10 mouse cellular contexts compared by ENCODE assay signal in genomic region chr4:46554295-46555069, GRCm38 (mm10). TPM values are rescaled to one million over a fixed set of nuclear protein-coding genes. Genes with fewer than 3 reads are reported as not detected.
A peak's percentile ranks its signal among the peaks of the same experiment; 100 is the strongest.
DNase-seq lines count a peak whose midpoint lies in the region; ATAC-seq and TF ChIP-seq lines count a peak whose summit lies in the region.
"Had no signal": no experiment of that assay in that cellular context is flagged by ENCODE, and none has a peak within 500 bp of the region (broad histone marks: within the 10 kb centered on the region; RNA-seq: fewer than 3 reads in every experiment).

No protein-coding gene starts in this region.

- no peaks in the 10 kb centered on the region for H3K36me3 ChIP-seq in stomach, postnatal 0 days (ENCODE audit: control insufficient read depth, insufficient read depth, low read length)
- no peaks in the 10 kb centered on the region for H3K36me3 ChIP-seq in midbrain, embryonic 15.5 days (replicated peaks)

- no peak overlapping the region for H3K4me3 ChIP-seq in stomach, postnatal 0 days (ENCODE audit: low read depth, low read length)
- H3K4me3 ChIP-seq in midbrain, embryonic 15.5 days, result no peak overlapping the region

- H3K27me3 ChIP-seq in stomach, postnatal 0 days (ENCODE audit: control insufficient read depth, insufficient read depth, low read length), result no peaks in the 10 kb centered on the region
- H3K27me3 ChIP-seq in midbrain, embryonic 15.5 days (replicated peaks), result no peaks in the 10 kb centered on the region
- H3K27me3 ChIP-seq: Patski had no signal

- TF ChIP-seq EP300 in stomach, postnatal 0 days (optimal IDR thresholded peaks at IDR 0.05), result no peak

- H3K4me1 ChIP-seq in stomach, postnatal 0 days (replicated peaks; ENCODE audit: control insufficient read depth, insufficient read depth), result 0 out of 2 replicates have a peak, but pooled peaks cover 2% of the 10 kb centered on the region
- H3K4me1 ChIP-seq in midbrain, embryonic 15.5 days, result 0 out of 2 replicates have a peak, but pooled peaks cover 3% of the 10 kb centered on the region

- DNase-seq in layer of hippocampus, adult 11-12 months (ENCODE audit: low spot score), result peak; percentile 49
- DNase-seq in layer of hippocampus, adult 18-20 months (ENCODE audit: low spot score in 2 of 2), result no peak
- peak; percentile 71 for DNase-seq in lung, postnatal 36 days
- no peak for DNase-seq in stomach, postnatal 0 days (ENCODE audit: low spot score)
- no peak for DNase-seq in yolk sac, embryonic 10.5 days (ENCODE audit: low spot score)
- DNase-seq in urinary bladder, postnatal 25 days (ENCODE audit: low spot score), result no peak
- DNase-seq: midbrain, embryonic 14.5 days had no signal

- H3K9me3 ChIP-seq in stomach, postnatal 0 days (ENCODE audit: control insufficient read depth, low read length), result no peaks in the 10 kb centered on the region
- H3K9me3 ChIP-seq in midbrain, embryonic 15.5 days, result no peaks in the 10 kb centered on the region

- peak overlapping the region; percentile 80 for H3K27ac ChIP-seq in stomach, postnatal 0 days (replicated peaks)
- no peak overlapping the region for H3K27ac ChIP-seq in midbrain, embryonic 15.5 days

- H3K4me2 ChIP-seq in stomach, postnatal 0 days (replicated peaks; ENCODE audit: low read depth), result no peak overlapping the region
- no peak overlapping the region for H3K4me2 ChIP-seq in midbrain, embryonic 15.5 days

- peak overlapping the region; percentile 23; the same call in 1 of the 2 replicates for H3K9ac ChIP-seq in stomach, postnatal 0 days (ENCODE audit: low read length)
- no peak overlapping the region for H3K9ac ChIP-seq in midbrain, embryonic 15.5 days

- 61% methylated on average over 10 of the region's 10 CpGs for WGBS in stomach, postnatal 0 days
- 82% methylated on average over 10 of the region's 10 CpGs for WGBS in midbrain, embryonic 15.5 days

- TF ChIP-seq CTCF in stomach, postnatal 0 days (IDR thresholded peaks at IDR 0.05; ENCODE audit: low read depth), result no peak

- peak; percentile 54 to 63 for ATAC-seq in hematopoietic stem cell, adult 5-6 weeks (replicated peaks in 1 of 2; ENCODE audit: insufficient read depth in 1 of 2, low FRiP score in 2 of 2, low TSS enrichment in 1 of 2, low read depth in 1 of 2, poor library complexity in 2 of 2, severe bottlenecking in 2 of 2)
- peak; percentile 13 for ATAC-seq in stomach, postnatal 0 days (ENCODE audit: low FRiP score, low TSS enrichment)
- no peak for ATAC-seq in midbrain, embryonic 15.5 days (replicated peaks)
- ATAC-seq: Patski had no signal

RNA-seq across cellular contexts. Expression of gene Trim14, which starts 18.5 kb away (rescaled TPM):
- total RNA-seq in layer of hippocampus, adult 18-20 months (2021), result 1 to 10 TPM in 1 of 2 experiments, under 1 TPM in 1; 0.67 to 1.4 TPM
- total RNA-seq in hematopoietic stem cell, adult 5-6 weeks (2017), result 17.7 and 43.5 TPM in 2 replicates
- polyA plus RNA-seq in stomach, postnatal 0 days (2015; fragmentation: Nextera tagmentation; extraction: Ambion mirVana), result 4.0 and 4.5 TPM in 2 replicates
- 0.82 and 1.1 TPM in 2 replicates for polyA plus RNA-seq in midbrain, embryonic 15.5 days (2015; fragmentation: Nextera tagmentation; extraction: Ambion mirVana)

RNA-seq across cellular contexts. Expression of gene Coro2a, which starts 47.5 kb away (rescaled TPM):
- 10 to 100 TPM; 14.9 to 16.3 TPM for total RNA-seq in layer of hippocampus, adult 18-20 months (2021)
- total RNA-seq in hematopoietic stem cell, adult 5-6 weeks (2017), result 57.8 and 70.1 TPM in 2 replicates
- polyA plus RNA-seq in stomach, postnatal 0 days (2015; fragmentation: Nextera tagmentation; extraction: Ambion mirVana), result 16.7 and 17.2 TPM in 2 replicates
- 6.8 and 8.1 TPM in 2 replicates for polyA plus RNA-seq in midbrain, embryonic 15.5 days (2015; fragmentation: Nextera tagmentation; extraction: Ambion mirVana)

Comparison
In these comparisons a context has a peak if more than half of its experiments do, and no peak if none do; other contexts are left out.
1. DNase-seq: peak in layer of hippocampus, adult 11-12 months (single experiment) and lung, postnatal 36 days (single experiment); none in layer of hippocampus, adult 18-20 months (0 of 2), stomach, postnatal 0 days (single experiment), yolk sac, embryonic 10.5 days (single experiment) and urinary bladder, postnatal 25 days (single experiment).